Mouse (Mus musculus): ENCODE results near the gene Fhl3.

- TF ChIP-seq CTCF (IDR thresholded peaks at IDR 0.05; ENCODE audit: control insufficient read depth, insufficient read depth, low read length) (no peak), POLR2A (IDR thresholded peaks at IDR 0.05; ENCODE audit: borderline replicate concordance, control insufficient read depth, low read depth, low read length) (no peak)
These were observed 15.5 kb upstream of the Fhl3 start for GRCm38 (mm10) chr4:124685004-124685403.

Measured in bone marrow, adult 2 months (tissue).